Mouse (Mus musculus): ENCODE results near the gene Arl5c. TPM values are rescaled to one million over a fixed set of nuclear protein-coding genes. Genes with fewer than 3 reads are reported as not detected.
A peak's percentile ranks its signal among the peaks of the same experiment; 100 is the strongest.
"Not testable (repeated sequence)": the region's sequence is repeated elsewhere in the genome, so short reads cannot be mapped to it uniquely, and the experiment has no call there.

Arl5c gene
- polyA plus RNA-seq, 1 experiment, result 2.5 TPM

DNA sequence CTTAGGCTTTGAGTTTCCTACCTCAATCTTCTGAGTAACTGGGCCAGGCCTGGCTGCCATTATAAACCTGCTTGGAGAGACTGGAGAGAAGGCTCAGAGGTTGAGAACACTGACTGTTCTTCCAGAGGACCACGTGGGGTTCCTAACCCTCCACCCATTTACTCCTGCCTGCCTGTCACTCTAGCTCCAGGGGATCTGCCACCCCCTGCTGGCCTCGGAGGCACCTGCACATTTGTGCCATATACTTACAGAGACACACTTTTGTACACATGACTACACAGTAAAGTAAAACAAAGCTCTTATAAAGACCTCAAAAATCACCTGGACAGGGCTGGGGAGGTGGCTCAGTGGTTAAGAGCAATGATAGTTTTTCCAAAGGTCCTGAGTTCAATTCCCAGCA lies 23.5 kb downstream of the Arl5c start:
- WGBS, result 80% methylated on average over 2 of the region's 2 CpGs

GRCm38 (mm10) chr11:97971232-97971631 lies 24.7 kb downstream of the Arl5c start:
- DNase-seq (ENCODE audit: low read depth, low spot score), result no peak
- 17% methylated on average over 7 of the region's 7 CpGs for WGBS

More for the DNA sequence above, 23.5 kb downstream of the Arl5c start:
- no peak for DNase-seq (ENCODE audit: low read depth, low spot score)

DNA sequence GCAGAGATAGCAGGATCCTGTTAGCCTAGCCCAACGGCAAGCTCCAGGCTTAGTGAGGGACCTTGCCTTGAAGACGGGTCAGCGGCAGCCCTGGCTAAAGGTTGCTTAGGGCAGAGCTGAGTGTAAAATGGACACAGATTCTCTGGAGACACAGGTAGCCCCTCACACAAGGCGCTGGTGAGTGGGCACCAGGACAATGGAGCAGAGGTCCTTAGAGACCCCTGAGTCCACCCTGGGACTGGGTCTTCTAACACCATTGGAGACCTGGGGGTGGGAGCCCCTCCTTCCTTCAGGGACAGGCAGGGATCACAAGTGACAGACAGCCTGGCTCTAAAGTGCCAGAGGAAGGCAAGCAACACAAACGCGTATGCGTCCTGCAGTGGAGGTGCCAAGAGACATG lies 25.2 kb downstream of the Arl5c start:
- no peak for DNase-seq (ENCODE audit: low read depth, low spot score)
- WGBS, result 79% methylated on average over 7 of the region's 7 CpGs

GRCm38 (mm10) chr11:97968385-97968784 lies 27.6 kb downstream of the Arl5c start:
- DNase-seq (ENCODE audit: low read depth, low spot score), result no peak
- WGBS, result 81% methylated on average over 5 of the region's 5 CpGs

DNA sequence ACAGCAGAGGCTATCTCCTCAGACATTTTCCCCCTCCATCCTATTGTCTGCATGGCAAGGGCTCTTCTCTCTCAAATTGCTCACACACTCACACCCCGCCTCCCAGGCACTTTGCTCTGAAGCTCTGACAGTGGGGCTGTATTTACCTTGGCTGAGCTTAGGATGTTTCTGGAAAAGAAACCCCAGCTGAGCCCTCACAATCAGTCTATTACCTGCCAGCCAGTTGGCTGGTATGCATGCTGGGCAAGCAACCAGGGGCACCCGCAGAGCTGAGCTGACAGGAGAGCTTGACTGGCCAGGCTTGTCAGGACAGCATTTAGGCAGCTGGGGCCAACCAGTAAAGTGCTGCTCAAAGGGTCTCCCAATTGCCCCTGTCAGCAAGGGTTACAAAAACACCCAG lies 28.9 kb downstream of the Arl5c start:
- WGBS, result 28% methylated on average over 2 of the region's 2 CpGs
- no peak for DNase-seq (ENCODE audit: low read depth, low spot score)

DNA sequence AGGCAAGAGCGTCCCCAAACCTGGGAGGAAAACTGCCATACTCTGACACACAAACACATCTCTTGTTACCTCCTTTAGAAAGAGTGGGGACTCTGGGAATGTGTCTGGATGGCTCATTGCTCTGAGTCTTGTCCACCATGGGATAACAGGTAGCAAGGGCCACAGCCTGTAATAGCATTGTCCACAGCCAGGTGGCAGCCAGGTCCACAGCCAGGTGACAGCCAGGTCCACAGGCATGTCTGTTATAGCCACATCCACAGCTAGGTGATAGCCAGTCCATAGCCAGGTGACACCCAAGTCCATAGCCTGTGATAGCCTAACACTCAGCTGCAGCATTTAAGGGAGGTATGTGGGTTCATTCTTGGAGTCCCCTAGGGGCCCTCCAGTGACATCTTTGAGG lies 35.1 kb downstream of the Arl5c start:
- 90% methylated on average over 1 of the region's 1 CpGs for WGBS

DNA sequence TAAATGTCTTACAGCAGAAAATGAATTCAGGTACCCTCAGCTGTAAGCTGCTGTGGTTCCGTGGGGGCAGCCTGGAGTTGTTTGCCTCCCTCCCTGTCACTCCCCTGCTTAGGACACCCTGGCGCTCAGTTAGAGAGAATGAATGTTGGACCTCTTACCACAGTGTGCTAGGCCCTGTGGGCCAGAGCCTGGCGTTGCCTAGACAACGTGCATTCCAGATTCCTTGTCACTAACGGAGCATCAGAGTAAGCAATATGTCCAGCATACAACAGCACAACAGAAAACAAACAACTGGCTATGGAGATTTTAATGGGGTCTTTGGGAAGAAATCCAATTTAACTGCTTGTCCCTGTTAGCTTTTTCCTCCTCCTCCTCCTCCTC lies 36.7 kb downstream of the Arl5c start:
- no peak for DNase-seq (ENCODE audit: low read depth, low spot score)
- WGBS, result 70% methylated on average over 5 of the region's 5 CpGs

More for the DNA sequence above, 35.1 kb downstream of the Arl5c start:
- no peak for DNase-seq (ENCODE audit: low read depth, low spot score)

GRCm38 (mm10) chr11:97958641-97959299 lies 37.2 kb downstream of the Arl5c start:
- no peak for DNase-seq (ENCODE audit: low read depth, low spot score)
- 77% methylated on average over 7 of the region's 7 CpGs for WGBS

GRCm38 (mm10) chr11:97956905-97957560 lies 38.9 kb downstream of the Arl5c start:
- WGBS, result 57% methylated on average over 6 of the region's 6 CpGs
- DNase-seq (ENCODE audit: low read depth, low spot score), result no peak

DNA sequence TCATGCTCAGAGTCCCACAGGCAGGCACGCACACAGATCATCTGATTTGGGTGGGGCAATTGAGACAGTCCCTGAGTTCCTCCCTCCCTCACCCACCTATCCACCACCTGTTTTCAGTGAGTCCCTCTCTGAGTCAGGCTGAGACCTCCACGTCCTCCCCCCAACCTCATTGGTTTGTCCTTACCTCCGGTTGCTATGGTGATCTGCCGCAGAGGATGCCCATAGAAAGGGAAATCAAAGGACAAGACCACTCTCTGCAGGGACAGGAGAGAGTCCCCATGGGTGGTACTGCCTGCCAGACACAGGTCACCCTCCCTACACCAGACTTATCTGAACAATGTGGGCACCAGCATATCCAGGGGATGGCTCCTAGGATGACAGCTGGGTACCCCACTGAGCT lies 40.1 kb downstream of the Arl5c start:
- 72% methylated on average over 4 of the region's 4 CpGs for WGBS
- DNase-seq (ENCODE audit: low read depth, low spot score), result no peak

- no peak for DNase-seq (ENCODE audit: low read depth, low spot score)
- 80% methylated on average over 9 of the region's 9 CpGs for WGBS
Measured at GRCm38 (mm10) chr11:97955146-97955902, 40.7 kb downstream of the Arl5c start.

DNA sequence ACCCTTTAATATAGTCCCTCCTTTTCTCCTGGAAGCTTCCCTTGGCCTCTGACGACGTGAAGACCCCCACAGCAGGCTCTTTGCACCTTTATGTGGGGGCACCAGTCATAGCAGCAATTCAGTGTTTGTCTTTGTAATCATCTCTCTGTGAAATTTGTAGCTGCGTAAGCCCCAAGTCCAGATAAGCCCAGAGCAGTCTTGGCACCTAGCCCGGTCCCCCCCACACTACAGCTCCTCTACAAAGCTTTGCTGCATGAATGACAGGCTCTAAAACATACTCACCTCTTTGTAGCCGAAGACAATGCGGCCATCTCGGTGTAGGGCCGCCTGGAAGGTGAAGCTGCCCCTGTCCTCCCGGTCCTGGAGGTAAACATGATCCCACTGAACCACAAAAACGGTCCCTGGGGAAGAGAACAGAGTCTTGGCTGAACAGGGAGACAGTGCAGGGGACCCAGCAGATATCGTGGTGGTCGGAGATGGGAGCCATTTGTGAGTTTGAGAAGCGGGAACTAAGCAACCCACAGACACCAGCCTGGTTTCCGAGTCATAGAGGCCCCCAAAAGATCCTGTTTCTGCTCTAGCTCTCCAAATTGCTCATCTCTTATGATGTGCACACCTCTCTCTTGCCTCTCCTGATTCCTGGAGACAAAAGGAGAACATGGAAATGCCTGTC lies 41.4 kb downstream of the Arl5c start:
- WGBS, result 54% methylated on average over 14 of the region's 14 CpGs

DNA sequence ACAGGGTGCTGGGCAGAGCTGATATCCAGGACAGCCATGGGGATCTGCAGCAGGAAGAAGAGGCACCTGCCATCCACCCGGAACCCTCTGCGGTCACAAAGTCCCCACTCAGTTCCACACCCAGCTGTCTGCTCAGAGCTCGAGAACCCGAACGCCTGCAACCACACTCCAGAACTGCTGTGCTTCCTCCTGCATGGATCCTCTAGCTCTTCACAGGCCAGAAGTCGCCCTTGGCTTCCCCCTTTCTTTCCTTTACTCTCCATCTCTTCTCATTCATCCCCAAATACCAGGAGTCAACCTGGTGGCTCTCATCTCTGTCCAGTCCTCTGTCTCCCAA lies 42.1 kb downstream of the Arl5c start:
- no peak for DNase-seq (ENCODE audit: low read depth, low spot score)
- 78% methylated on average over 6 of the region's 6 CpGs for WGBS

More for the DNA sequence above, 41.4 kb downstream of the Arl5c start:
- no peak for DNase-seq (ENCODE audit: low read depth, low spot score)

- no peak for DNase-seq (ENCODE audit: low read depth, low spot score)
- WGBS, result 88% methylated on average over 16 of the region's 16 CpGs
Measured at GRCm38 (mm10) chr11:97953179-97953938, 42.6 kb downstream of the Arl5c start.

DNA sequence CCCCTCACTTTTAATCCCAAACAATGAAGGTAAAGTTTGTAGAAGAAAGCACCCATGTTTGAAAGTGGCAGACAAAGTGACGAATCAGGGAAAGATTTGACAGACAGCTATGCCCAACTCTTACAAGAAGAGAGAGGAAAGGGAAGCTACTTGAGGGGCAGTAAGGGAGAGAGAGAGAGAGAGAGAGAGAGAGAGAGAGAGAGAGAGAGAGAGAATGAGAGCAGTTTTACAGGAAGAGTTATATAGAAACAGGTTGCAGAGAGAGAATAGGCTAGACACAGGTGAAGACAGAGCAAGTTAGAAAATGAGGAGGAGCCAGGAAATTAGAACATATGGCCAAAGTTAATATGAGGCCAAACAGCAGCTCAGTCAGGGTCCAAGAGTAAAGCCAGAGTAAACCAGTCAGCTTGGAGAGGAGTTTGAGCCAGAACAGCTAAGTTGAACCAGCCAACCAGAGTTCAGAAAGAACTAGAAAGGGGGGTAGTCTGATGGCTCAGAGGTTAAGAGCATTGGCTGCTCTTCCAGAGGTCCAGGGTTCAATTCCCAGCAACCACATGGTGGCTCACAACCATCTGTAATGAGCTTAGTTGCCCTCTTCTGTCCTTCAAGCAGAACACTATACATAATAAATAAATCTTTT lies 43.5 kb downstream of the Arl5c start:
- WGBS, result 100% methylated on average over 1 of the region's 1 CpGs
- no peak for DNase-seq (ENCODE audit: low read depth, low spot score)

GRCm38 (mm10) chr11:97949703-97950475 lies 46.1 kb downstream of the Arl5c start:
- 40% methylated on average over 20 of the region's 20 CpGs for WGBS
- DNase-seq (ENCODE audit: low read depth, low spot score), result peak; percentile 28

- WGBS, result 24% methylated on average over 7 of the region's 7 CpGs
- no peak for DNase-seq (ENCODE audit: low read depth, low spot score)
Measured at GRCm38 (mm10) chr11:97947426-97947825, 48.6 kb downstream of the Arl5c start.

DNA sequence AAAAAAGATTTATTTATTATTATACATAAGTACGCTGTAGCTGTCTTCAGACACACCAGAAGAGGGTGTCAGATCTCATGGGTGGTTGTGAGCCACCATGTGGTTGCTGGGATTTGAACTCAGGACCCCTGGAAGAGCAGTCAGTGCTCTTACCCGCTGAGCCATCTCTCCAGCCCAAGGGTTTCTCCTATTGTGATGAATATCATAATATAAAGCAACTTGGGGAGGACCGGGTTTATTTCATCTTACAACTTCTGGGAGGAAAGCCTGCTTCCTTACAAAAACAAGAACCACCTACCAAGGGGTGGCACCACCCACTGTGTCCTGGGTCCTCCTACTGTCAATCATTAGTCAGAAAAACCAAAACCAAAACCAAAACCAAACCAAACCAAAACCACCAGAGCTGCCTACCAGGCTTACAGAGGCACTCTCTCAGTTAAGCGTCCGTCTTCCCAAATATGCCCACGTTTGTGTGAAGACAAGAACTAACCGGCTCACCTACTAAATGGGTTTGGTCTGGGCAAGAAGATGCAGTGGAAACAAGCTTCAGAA lies 50.2 kb downstream of the Arl5c start:
- DNase-seq (ENCODE audit: low read depth, low spot score), result not testable (repeated sequence)
- 85% methylated on average over 7 of the region's 7 CpGs for WGBS
